Mouse (Mus musculus) adrenal gland, adult 8-10 months (tissue): ENCODE measurements at regions not wholly inside any gene's neighbourhood (a gene's known extent, or its start where the extent isn't known, plus 50 kb on each side); places are given as distances from the start of the nearest gene placed in this dataset.

Experiments
- DNase-seq: peaks from one replicate; pipeline ENCODE4 v3.0.0; 2022

DNA sequence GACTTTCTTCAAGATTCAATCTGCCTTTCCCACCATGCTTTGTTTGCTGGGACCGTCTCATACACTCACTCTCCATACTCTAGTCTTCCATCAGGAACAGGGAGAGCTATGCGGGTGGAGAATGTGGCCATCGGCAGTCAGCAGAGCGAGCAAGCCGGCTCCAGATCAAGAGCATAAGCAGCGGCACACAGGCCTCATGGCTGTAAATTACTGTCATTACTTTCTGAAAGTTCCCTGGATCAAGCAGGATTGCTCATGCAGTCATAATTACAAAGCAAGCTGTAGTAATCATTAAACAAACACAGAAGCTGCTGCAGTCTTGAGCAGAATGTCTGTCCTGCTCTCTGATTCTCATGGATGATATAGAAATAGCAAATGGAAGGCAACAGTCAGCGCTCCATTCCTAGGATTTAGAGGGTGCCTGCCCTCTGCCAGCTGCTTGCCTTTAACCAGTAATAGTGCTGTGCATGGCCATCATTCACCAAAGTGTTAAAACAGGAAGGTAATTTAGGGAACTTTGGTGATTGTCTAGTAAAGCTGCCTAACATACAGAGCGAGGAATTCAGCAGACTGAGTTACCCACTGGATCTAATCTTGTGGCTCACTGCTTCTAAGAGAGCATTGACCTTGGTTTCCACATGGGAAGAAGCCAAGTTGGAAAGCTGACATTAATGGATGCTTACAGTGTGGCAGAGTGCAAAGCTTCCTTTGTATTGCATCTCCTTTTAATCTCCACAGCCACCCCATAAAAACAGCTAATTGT is 298.2 kb downstream of the 1190002N15Rik start:
- DNase-seq = no peak

DNA sequence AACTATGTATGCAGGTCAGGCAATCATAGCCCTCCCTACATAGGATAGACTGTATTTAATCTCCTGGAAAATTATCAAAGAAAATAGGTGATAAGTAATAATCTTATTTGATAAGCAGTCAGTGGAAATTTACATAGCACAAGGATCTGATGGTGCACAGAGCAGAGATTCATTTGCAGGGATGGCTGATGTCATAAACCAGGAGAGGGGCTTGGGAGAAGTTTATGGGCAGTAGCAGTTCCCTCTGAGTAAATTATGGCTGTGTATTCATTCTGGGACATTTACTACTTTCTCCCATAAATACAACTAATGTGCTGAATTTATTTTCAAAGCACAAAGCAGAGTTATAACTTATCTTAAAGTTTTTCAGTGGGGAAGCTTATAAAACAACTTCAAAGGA is 299.3 kb downstream of the 1190002N15Rik start:
- no peak for DNase-seq

DNA sequence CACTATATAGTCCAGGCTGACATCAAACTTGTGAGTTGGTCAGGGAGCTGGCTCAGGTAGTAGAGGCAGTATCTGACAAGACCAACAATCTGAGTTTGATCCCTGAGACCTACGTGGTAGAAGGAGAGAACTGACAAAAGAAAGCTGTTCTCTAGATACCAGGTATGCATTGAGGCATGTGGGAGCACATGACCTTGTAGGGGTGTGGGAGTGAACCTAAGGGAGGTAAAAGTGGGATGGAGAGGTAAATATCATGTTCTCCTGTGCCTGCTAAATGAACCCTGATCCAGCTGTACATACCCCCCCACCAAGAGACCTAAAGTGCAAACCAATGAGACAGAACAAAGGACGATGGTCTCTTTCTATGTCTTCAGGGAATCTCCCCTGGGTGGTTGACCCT is 308.3 kb downstream of the 1190002N15Rik start:
- DNase-seq = no peak

DNA sequence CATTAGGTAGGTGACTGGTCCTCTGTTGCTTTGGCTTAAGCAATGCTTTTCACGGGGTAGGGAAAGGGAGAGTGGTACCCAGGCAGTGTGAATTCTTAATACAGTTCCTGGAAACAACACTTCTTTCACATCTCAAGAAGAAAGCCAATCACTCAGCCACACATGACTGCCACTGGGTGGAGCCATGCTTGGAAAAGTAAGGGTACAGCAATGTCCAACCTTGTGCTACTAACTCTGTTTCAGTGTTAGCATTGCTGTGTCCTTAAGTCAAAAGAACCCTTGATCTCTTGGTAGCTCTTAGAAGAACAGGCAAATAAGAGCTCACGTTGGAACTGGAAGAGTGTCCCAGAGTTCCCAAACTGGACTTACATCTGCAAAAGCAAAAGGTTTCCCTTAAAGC is 318.8 kb downstream of the 1190002N15Rik start:
- no peak for DNase-seq

DNA sequence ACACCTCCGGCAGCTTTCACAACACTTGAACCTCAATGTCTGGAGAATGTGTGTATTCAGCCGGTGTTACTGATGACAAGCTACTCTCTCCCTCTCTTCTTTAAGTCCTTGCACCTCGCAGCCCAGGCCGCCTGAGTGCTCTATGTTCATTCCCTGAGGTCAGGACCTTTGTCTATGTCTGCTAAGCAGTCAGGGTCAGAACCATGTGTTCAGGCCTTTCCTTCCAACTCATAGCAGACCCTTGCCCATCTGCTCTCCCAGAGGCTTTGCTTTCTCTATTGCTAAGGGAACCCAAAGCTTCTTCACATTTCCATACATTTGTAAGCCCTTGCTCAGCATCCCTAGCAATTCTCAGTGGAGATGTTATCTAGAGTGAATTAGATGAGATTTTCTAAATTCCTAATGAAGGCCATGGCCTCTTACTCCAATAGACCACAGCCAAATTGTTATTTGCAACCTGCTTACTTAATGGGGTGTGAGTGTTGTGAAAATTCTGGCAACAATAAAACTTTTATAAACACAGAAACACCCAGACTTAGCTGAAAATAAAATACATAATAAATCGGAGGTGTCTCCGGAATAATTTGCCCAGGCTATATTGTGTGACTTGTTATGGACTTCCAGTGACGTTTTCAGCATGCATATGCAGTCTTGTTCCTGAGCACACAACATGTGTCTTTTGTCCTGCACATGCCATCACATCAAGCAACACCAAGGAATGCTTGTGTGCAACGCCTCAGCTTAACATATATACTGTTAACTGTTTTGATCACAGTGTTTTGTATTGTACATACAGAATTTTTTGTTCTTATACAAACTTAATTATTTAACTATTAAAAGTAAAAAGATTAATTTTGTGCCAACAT is 321.2 kb downstream of the 1190002N15Rik start:
- DNase-seq = no peak

DNA sequence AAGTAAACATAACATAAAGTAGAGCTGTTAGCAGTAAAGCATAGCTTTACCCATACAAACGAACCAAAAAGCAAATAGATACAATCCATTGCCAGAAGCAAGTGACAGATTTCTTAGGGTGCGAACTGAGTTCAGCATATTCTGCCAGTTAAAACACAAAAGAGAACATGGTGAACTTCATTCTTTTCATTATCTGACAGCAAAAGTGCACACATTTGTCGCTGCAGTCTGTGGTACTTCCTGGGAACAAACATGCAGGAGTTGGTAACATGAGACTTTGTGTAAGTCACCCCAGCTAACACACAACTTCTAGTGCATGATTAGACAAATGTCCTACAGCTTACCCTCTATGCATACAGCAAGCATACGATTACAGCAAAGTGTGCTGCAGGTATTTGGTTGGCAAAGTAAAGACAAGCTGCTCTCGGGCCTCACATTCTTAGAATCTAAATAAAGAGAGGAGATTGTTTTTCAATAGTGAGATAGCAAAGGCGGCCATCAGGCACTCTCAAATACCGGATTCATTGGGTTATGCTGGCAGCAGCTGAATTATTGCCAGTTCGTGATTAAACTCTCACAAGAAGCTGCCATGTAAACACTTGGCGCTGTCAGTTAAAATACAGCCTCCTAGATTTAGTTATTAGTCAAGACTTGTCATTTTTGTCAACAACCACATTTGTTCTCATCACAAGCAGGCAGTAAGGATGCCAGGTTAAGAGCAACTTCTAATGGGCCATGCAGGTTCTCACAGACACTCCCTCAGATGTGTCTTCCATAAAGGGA is 327.2 kb downstream of the 1190002N15Rik start:
- DNase-seq = no peak

DNA sequence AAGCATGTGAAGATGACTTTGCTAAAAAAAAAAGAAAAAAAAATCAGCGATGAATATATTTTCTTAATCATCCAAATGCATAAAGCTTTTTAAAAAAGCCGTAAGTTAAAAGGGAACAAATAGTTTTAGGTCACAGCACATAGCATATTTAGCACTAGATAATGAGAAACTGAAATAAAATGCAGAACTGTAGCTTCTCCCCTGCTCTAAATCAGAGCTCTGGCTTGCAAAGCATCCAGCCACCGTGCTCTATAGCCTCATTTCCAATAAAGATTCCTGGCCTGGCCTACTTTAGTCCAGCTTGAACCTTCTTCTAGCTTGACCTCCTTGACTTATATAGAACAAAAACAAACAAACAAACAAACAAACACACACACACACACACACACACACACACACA is 328.9 kb downstream of the 1190002N15Rik start:
- DNase-seq = no peak

DNA sequence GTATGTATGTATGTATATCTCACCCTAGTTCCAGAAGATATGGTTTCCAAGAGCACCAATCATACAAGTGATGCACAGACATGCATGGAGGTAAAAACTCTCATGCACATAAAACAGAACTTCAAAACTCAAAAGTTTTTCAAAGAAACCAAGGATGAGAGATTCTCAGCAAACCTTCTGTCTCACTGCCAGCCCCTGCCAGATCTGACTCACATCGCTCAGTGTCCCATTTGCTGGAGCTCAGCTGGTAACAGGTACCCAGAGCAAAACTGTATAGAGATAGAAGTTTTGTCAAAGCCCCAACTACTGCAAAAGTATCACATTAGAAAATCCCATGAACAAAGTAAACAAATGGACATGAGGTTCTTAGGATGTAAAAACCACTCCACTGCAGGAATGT is 337.0 kb downstream of the 1190002N15Rik start:
- DNase-seq = no peak

DNA sequence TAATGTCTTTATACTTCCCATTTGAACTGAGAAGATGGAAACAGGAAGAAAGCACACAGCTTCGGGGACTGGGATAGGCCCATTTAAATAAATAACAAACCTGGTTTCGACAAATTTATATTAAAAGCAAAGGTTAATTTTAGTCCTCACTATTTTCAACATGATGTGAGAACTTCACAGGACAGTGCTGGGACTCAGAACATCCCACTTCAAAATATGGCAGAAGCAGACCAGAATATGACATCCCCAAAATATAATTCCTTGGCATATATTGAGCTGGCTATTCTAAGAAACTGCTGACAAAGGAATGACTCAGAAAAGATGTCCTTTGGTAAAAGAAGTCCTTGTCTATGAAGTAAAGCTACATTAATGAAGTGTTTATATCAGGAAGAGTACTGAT is 338.0 kb downstream of the 1190002N15Rik start:
- no peak for DNase-seq

DNA sequence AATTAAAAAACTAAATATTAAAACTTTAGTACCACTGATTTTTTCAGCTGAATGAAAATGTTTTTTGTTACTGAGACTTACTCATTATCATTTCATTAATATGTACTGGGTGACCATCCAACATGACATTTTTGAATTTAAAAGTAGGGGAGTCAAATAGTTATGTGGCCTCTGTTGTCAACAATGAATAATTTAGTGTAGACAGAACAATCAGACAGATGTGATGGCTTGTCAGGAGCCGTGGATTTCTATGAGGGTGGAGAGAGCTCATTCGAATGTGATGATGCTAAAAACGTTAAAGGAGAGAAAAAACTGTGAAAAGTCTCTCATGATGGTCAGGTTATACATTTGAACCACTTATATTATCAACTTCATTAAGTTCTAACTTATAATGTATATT is 346.8 kb downstream of the 1190002N15Rik start:
- DNase-seq = no peak

DNA sequence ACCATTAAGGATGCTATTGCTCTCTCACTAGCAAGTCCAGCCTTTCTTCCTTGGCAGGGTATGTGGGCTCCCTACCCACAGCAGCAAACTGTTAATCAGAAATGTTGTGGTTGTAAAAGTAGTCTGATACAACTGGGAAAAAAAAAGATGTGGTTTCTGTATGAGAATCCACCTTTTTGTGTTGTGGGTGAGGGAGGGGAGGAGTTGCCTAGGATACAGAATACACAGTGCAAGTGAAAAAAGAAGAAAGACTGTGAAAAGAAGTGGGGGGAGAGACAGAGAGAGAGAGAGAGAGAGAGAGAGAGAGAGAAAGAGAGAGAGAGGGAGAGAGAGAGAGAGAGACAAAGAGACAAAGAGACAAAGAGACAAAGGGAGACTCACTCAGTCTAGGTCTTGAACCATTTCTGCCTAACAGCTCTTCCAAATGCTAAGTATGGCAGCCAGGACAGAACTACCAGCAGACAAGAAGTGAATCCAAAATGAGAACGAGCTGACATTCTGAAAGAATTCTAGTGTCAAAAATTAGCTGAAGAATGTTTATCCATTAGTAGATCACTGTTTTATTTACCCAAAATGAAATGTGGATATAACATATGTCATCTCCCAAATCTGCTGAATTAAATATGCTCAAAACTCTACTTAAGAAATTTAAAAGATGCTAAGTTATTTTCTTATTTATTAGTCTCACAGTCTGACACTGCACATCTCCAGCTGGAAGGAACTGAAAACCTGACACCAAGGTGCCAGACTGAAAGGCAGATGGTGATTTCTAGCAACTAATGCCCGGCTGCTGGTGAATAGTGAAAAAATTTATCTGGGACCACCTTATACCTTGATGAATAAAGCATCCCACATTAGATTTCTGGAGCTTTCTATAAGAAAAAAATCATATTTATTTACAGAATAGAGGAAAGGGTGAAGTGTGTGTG is 347.7 kb downstream of the 1190002N15Rik start:
- no peak for DNase-seq

DNA sequence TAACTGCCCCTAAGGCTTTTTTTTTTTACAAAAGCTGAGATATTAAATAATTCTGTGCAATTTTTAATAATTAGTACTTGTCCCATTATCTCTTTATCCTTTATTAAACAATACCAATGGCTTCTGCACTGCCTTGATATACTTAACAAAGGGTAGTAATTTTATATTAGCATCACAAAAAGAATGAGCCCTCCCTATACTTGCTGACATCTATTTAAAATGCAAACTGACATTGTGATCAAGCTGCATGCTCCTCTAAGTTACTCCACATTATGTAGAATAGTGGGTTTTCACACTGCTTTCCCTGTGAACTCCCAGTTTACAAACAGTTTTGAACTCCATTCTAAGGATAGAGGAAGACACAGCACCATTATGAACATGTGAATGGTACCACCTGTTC is 349.8 kb downstream of the 1190002N15Rik start:
- DNase-seq = no peak

DNA sequence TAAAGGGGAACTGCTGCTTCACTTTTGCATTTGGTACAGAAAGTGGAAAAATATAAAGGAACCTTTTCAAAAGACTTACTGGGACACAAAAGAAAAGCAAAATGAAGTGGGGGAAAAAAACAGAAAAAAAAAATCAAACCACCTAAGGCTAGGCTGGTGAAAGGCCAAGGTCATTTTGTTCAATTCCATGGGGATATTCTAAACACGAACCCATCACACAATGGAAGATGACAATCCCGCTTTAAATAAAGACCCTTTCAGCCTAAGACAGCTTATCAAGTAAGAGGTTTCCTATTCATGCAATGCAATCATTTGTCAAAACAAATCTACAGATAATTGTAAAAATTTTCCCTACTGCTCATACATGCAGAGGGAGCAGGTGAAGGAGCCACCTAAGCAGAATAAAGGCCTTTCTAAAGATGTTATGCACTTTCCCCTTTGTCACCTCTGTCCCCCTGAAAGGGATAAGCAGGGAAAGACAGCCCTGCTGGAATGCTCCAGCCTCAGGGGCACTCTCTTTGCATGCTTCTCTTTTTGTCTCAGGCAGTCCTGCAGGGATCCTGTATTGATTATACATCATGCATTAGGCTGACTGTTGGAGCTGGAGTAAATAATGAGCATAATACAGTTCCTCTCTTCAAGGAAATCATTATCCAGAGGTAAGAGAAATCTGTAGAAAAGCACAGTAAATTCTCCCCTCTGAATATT is 367.8 kb downstream of the 1190002N15Rik start:
- no peak for DNase-seq

DNA sequence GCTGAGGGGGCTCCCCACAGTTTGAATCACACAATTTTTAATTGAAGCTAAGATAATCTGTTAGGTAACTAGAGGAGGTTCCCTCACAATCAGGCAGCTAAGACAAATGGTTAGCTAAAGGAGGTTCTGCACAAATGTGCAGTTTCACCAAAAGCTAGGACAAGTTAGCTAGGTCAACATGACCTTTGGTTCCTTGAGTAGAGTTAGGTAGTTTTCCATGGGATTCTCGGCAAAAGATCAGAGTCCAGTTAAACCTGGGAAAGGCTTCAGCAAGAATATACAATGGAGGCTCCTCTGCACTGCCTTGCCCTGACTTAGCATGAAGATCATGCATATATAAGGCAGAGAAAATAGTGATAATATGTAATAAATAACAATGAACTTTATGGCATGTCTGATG is 374.2 kb downstream of the 1190002N15Rik start:
- DNase-seq = no peak

DNA sequence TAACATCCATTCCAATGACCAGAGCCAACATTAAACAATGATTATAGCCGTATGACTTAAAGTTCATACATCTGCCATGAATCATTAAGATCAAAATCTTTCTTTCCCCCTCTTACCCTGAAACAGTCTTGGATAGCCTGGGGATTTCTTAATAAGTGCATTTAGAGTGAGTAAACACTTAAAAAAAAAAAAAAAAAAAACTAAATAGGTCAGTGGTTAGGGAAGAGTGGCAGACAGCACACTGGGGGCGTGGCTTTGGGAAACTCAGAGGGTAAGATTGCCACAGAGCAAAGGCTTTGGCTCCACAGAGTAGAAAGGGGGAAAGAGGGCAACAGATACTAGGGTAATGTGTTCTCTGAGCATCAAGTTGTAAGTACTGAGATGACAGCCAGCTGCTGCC is 382.3 kb downstream of the 1190002N15Rik start:
- no peak for DNase-seq

DNA sequence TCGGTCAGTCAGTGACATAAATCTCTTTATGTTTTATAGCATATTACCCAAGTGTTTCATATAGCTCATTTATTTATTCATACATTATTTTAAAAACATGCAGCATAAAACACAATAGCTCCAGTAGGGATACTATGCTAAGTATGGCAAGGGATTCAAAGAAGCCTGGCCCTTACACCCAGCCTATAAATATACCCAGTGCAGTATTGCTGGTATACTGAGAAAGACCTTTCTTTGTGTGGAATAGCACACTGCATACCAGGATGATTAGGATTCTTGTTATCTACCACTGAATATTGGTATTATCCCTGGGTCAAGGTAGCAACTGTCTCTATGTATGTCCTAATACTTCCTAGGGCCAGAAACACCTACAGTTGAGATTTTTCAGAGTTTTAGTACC is 389.4 kb downstream of the 1190002N15Rik start:
- DNase-seq = no peak

DNA sequence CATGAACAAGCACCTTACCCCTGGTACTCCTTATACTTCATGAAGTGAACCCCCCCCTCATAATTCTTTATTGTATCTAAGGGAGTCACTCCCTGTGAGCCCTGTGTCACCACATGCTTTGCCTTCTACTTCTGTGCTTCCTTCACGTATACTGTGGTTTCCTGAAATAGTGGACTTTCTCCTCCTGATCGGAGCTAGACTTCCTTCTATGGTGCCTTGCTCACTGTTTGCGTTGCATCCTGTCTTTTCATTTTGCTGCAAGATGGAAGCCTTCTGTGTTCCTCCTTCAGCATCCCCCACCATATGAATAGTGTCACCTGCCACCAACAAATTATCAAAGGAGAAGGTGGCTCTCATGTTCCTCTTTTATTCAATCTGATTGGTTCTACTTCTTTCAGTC is 391.1 kb downstream of the 1190002N15Rik start:
- DNase-seq = no peak

DNA sequence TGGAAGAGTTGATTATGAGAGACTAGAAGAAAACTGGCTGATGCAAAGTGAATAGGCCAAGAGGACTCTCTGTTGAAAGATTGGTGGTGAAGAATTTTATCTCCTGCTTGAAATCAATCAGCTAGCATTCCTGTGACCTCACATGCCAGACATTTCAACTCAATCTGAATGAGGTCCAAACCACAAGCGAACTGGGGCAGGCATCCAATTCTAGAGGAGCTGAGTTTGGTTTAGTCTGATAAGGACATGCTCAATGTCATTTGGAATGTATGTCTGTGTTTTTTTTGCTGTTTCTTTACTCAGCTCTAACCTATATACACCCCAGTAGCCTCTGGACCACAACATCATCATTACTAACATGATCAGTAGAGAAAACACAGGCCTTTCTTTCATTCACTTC is 401.4 kb downstream of the 1190002N15Rik start:
- DNase-seq = peak; percentile 68

DNA sequence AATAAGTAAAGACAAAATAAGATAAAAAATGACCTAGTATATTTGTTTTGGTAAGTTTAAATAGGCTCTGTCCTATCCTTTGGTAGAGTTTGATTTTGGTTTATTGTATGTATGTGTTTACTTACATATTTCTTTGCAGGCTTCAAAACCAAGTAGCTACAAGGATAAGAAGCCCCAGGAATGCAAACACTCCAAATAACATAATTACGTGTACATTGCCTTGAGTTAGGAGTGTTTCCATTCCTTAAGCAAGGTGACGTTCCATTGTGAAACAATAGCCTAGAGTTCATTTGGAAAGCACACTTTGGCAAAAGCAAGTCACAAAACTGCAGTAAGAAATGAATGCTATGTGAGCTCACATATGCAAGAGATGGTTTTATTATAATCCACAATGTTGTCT is 404.2 kb downstream of the 1190002N15Rik start:
- no peak for DNase-seq

DNA sequence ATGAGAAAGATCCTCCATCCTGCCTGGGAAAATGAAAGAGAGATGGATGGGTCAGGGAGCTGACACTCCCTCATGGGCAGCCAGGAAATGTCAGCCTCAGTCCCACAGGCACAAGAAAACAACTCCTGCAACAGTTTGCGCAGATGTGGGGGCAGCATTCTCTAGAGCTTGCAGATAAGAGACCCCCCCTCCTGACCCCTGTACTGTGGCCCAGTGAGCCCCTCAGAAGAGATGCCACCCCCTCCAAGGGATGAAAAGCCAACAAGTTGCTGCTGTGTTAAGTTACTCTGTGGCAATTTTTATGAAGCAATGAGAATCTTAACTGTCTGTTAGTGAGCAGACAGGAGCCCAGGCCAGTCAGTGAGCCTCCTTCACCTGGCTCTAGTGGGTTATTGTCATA is 406.5 kb downstream of the 1190002N15Rik start:
- no peak for DNase-seq

DNA sequence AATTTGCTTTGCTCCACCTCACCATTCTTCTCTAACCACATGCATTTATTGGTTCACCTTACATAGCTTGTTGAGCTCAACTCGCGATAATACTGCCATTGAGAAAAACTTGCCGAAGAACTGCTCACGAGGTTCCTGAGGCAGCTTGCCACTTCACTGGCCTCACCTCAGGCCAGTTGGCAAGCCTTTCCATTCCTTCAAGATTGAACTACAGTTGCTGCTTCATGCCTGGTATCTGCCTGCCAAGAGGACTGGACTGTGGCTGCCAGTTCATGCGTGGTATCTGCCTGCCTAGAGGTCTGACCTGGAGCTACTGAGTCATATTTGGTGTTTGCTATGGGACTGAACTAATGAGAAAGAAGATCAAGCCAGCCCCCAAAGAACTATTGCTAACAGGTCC is 420.9 kb downstream of the 1190002N15Rik start:
- DNase-seq = no peak
